Mouse (Mus musculus): Measurements from ENCODE around the gene Pde10a.

GRCm38 (mm10) chr17:8801855-8802104 lies 276.6 kb downstream of the Pde10a start:
- no peak for TF ChIP-seq POLR2A (IDR thresholded peaks at IDR 0.05; ENCODE audit: control insufficient read depth, low read depth, low read length)
- no peak for TF ChIP-seq CTCF (IDR thresholded peaks at IDR 0.05; ENCODE audit: control insufficient read depth, insufficient read depth, insufficient replicate concordance, low read depth, low read length)
